Mouse (Mus musculus): ENCODE measurements at regions not wholly inside any gene's neighbourhood (a gene's known extent, or its start where the extent isn't known, plus 50 kb on each side); places are given as distances from the start of the nearest gene placed in this dataset.

GRCm38 (mm10) chr5:103374162-103374561 is 50.8 kb upstream of the Ptpn13 start:
- TF ChIP-seq CTCF (IDR thresholded peaks at IDR 0.05; ENCODE audit: borderline replicate concordance, control insufficient read depth, extremely low read depth, insufficient read depth, low read length, poor library complexity) (no peak), POLR2A (IDR thresholded peaks at IDR 0.05; ENCODE audit: control insufficient read depth, extremely low read depth, insufficient read depth, low read length, poor library complexity) (no peak)

Data from thymus, adult 2 months (tissue).